Mouse (Mus musculus) CH12.LX (cell line): Measurements from ENCODE around the gene Dcbld1. TPM values are rescaled to one million over a fixed set of nuclear protein-coding genes. Genes with fewer than 3 reads are reported as not detected.

ENCODE experiments used
- DNase-seq: peaks from one replicate; pipeline ENCODE4 v3.0.0-alpha.2; 2013; ENCODE audit errors: extremely low read depth
- H3K27ac ChIP-seq: 2 replicates; pipeline ENCODE4 v1.5.1; 2012; ENCODE audit warnings: low read depth, mild to moderate bottlenecking, control low read depth, moderate library complexity; ENCODE audit not compliant: insufficient read depth
- H3K27me3 ChIP-seq: replicated peaks from 2 replicates; pipeline ENCODE3; 2012; ENCODE audit warnings: inconsistent platforms
- H3K36me3 ChIP-seq, 2 experiments: replicated peaks in 1 of 2; 2 replicates each; pipeline versions ENCODE3 to v1.6.1; 2012; ENCODE audit warnings: inconsistent platforms in 1 of 2, low read length in 1 of 2, mild to moderate bottlenecking in 1 of 2, mixed read lengths in 1 of 2, moderate library complexity in 1 of 2; ENCODE audit not compliant: control insufficient read depth in 1 of 2, insufficient read depth in 1 of 2
- H3K4me1 ChIP-seq, 2 experiments: 2 replicates each; pipeline ENCODE4 v1.6.1; 2012; ENCODE audit warnings: inconsistent platforms in 1 of 2, moderate library complexity in 1 of 2; ENCODE audit not compliant: insufficient read depth in 2 of 2, control insufficient read depth in 1 of 2
- H3K4me2 ChIP-seq: 2 replicates; pipeline ENCODE4 v1.6.1; 2012; ENCODE audit warnings: low read depth, mild to moderate bottlenecking, control low read depth; ENCODE audit not compliant: poor library complexity, insufficient read depth, severe bottlenecking
- H3K4me3 ChIP-seq, 3 experiments: fragments of 150-350 bp in 1 of 3; sonication (generic) in 1 of 3; replicated peaks in 1 of 3; 2 replicates each; pipeline versions ENCODE3 to v1.5.1; 2011 to 2012; ENCODE audit warnings: low read depth in 2 of 3, low read length in 2 of 3, mild to moderate bottlenecking in 2 of 3, moderate library complexity in 2 of 3, control low read depth in 1 of 3, improper control_type of control experiment in 1 of 3, inconsistent platforms in 1 of 3, mixed read lengths in 1 of 3; ENCODE audit not compliant: poor library complexity in 1 of 3
- H3K79me2 ChIP-seq: replicated peaks from 2 replicates; pipeline ENCODE4 v1.6.1; 2012; ENCODE audit warnings: mild to moderate bottlenecking, moderate library complexity; ENCODE audit not compliant: control insufficient read depth, poor library complexity, insufficient read depth, severe bottlenecking; ENCODE audit errors: extremely low read depth
- H3K9ac ChIP-seq: 2 replicates; pipeline ENCODE4 v1.6.1; 2012; ENCODE audit warnings: low read depth, mild to moderate bottlenecking, control low read depth, moderate library complexity; ENCODE audit not compliant: insufficient read depth
- H3K9me3 ChIP-seq: replicated peaks from 2 replicates; pipeline ENCODE3; 2012; ENCODE audit warnings: low read length, inconsistent platforms, mixed read lengths
- BHLHE40 ChIP-seq: IDR thresholded peaks from 2 replicates; pipeline ENCODE4 v1.6.1; 2011; ENCODE audit warnings: mild to moderate bottlenecking, low read depth, low read length, improper control_type of control experiment
- CHD1 ChIP-seq: IDR thresholded peaks from 2 replicates; pipeline ENCODE4 v1.6.1; 2012; ENCODE audit warnings: low read depth, low read length, improper control_type of control experiment, inconsistent platforms
- CTCF ChIP-seq, 2 experiments: IDR thresholded peaks in 1 of 2; conservative IDR thresholded peaks in 1 of 2; 2 replicates each; pipeline ENCODE4 v1.5.1; 2011 to 2012; ENCODE audit warnings: low read depth in 2 of 2, low read length in 2 of 2, improper control_type of control experiment in 1 of 2, inconsistent platforms in 1 of 2, mild to moderate bottlenecking in 1 of 2, moderate library complexity in 1 of 2
- E2F4 ChIP-seq: IDR thresholded peaks from 2 replicates; pipeline ENCODE4 v1.6.1; 2011; ENCODE audit warnings: low read depth, low read length, improper control_type of control experiment; ENCODE audit not compliant: insufficient replicate concordance
- ELF1 ChIP-seq: IDR thresholded peaks from 2 replicates; pipeline ENCODE4 v1.6.1; 2014; ENCODE audit warnings: low read depth, mild to moderate bottlenecking, inconsistent platforms, low read length, improper control_type of control experiment
- EP300 ChIP-seq: IDR thresholded peaks from 2 replicates; pipeline ENCODE4 v1.6.1; 2011; ENCODE audit warnings: low read length, improper control_type of control experiment
- HCFC1 ChIP-seq: IDR thresholded peaks from 2 replicates; pipeline ENCODE4 v1.6.1; 2012; ENCODE audit warnings: low read depth, mild to moderate bottlenecking, inconsistent platforms, low read length, improper control_type of control experiment
- JUND ChIP-seq: conservative IDR thresholded peaks from 2 replicates; pipeline ENCODE4 v1.6.1; 2011; ENCODE audit warnings: low read depth, low read length, improper control_type of control experiment
- KAT2A ChIP-seq: IDR thresholded peaks from 2 replicates; pipeline ENCODE4 v1.6.1; 2012; ENCODE audit warnings: low read length, improper control_type of control experiment, inconsistent platforms; ENCODE audit not compliant: insufficient replicate concordance
- MAX ChIP-seq: IDR thresholded peaks from 2 replicates; pipeline ENCODE4 v1.6.1; 2011; ENCODE audit warnings: low read length, improper control_type of control experiment
- MEF2A ChIP-seq: IDR thresholded peaks from 2 replicates; pipeline ENCODE4 v1.6.1; 2014; ENCODE audit warnings: low read depth, mild to moderate bottlenecking, inconsistent platforms, low read length, improper control_type of control experiment, borderline replicate concordance
- MYC ChIP-seq: IDR thresholded peaks from 2 replicates; pipeline ENCODE4 v1.6.1; 2011; ENCODE audit warnings: low read depth, mild to moderate bottlenecking, improper control_type of control experiment, low read length
- POLR2A ChIP-seq: IDR thresholded peaks from 2 replicates; pipeline ENCODE4 v1.6.1; 2011; ENCODE audit warnings: low read depth, mild to moderate bottlenecking, improper control_type of control experiment, low read length
- POLR2AphosphoS2 ChIP-seq: IDR thresholded peaks from 2 replicates; pipeline ENCODE4 v1.6.1; 2011; ENCODE audit warnings: low read depth, low read length, improper control_type of control experiment
- RAD21 ChIP-seq: IDR thresholded peaks from 2 replicates; pipeline ENCODE4 v1.6.1; 2011; ENCODE audit warnings: low read depth, mild to moderate bottlenecking, low read length, improper control_type of control experiment, moderate library complexity
- SMC3 ChIP-seq: IDR thresholded peaks from 2 replicates; pipeline ENCODE4 v1.6.1; 2011; ENCODE audit warnings: low read depth, low read length, improper control_type of control experiment
- TBP ChIP-seq: conservative IDR thresholded peaks from 2 replicates; pipeline ENCODE4 v1.6.1; 2011; ENCODE audit warnings: low read depth, low read length, improper control_type of control experiment
- UBTF ChIP-seq: IDR thresholded peaks from 2 replicates; pipeline ENCODE4 v1.6.1; 2012; ENCODE audit warnings: low read depth, mild to moderate bottlenecking, inconsistent platforms, low read length, improper control_type of control experiment, moderate library complexity
- USF1 ChIP-seq: IDR thresholded peaks from 2 replicates; pipeline ENCODE4 v1.6.1; 2014; ENCODE audit warnings: low read depth, mild to moderate bottlenecking, inconsistent platforms, low read length, improper control_type of control experiment
- USF2 ChIP-seq: conservative IDR thresholded peaks from 2 replicates; pipeline ENCODE4 v1.6.1; 2011; ENCODE audit warnings: low read depth, low read length, improper control_type of control experiment
- dilution Hi-C: fragments of 300-500 bp; cut with MboI; formaldehyde crosslinking; loops from 2 replicates; pipeline ENCODE4 v1.14.3; 2020; ENCODE audit warnings: low sequenced_read_pairs; ENCODE audit not compliant: extremely low pct_unique_long_range_greater_than_20kb, extremely low pct_ligation_motif_present
- in situ Hi-C: fragments of 300-500 bp; cut with MboI; formaldehyde crosslinking; loops from 3 replicates; pipeline ENCODE4 v1.14.3; 2019; ENCODE audit warnings: low sequenced_read_pairs, low pct_ligation_motif_present, low pct_unique_long_range_greater_than_20kb, mixed read lengths
- polyA plus RNA-seq: library from polyadenylated mRNA; unstranded; fragments of >175 nt; gene quantifications from 2 replicates; pipeline ENCODE4 v1.2.1, GENCODE M21; 2012; ENCODE audit warnings: low read depth; ENCODE audit not compliant: insufficient read length
- total RNA-seq, 2 experiments: library from RNA; depleted of rRNA; stranded (reverse); fragments of 300-350 nt in 1 of 2; fragments of >200 nt in 1 of 2; gene quantifications; 2 replicates each; pipeline ENCODE4 v1.2.3; 2012 to 2014

Gene Dcbld1
- total and polyA plus RNA-seq, 3 experiments: 0.93 to 3.5 (median 2.7) TPM

- TF ChIP-seq UBTF: no peak
- TF ChIP-seq USF2: no peak
- no peak for TF ChIP-seq CHD1
- no peak for TF ChIP-seq POLR2A
- no peak for TF ChIP-seq TBP
- TF ChIP-seq MEF2A: no peak
- TF ChIP-seq ELF1: no peak
- no peak for TF ChIP-seq BHLHE40
- no peak for TF ChIP-seq EP300
- TF ChIP-seq USF1: no peak
- no peak for TF ChIP-seq SMC3
- no peak for TF ChIP-seq MAX
- no peak for TF ChIP-seq POLR2AphosphoS2
- no peak for TF ChIP-seq KAT2A
- TF ChIP-seq HCFC1: no peak
- no peak overlapping the region for H3K9ac ChIP-seq
- H3K4me1 ChIP-seq: peaks cover 0 to 3% of the 10 kb centered on the region in 2 experiments; a peak in 1 of 4 replicates
- no peaks in the 10 kb centered on the region for H3K27me3 ChIP-seq
- H3K27ac ChIP-seq: no peak overlapping the region
- H3K4me2 ChIP-seq: no peak overlapping the region
- no peaks in the 10 kb centered on the region for H3K79me2 ChIP-seq
- dilution Hi-C loops: no loop called here
- in situ Hi-C loops: no loop called here
- no peaks in the 10 kb centered on the region for H3K9me3 ChIP-seq
- DNase-seq: peak; percentile 17
- no peaks in the 10 kb centered on the region for H3K36me3 ChIP-seq
- H3K4me3 ChIP-seq: no peak overlapping the region
Measured at GRCm38 (mm10) chr10:52273012-52273411, 39.6 kb downstream of the Dcbld1 start.

- TF ChIP-seq RAD21: no peak; the same call in 1 of the 2 replicates
- peak in 1 of 2 experiments; percentile 10; a peak in 1 of 4 replicates for TF ChIP-seq CTCF (conservative IDR thresholded peaks at IDR 0.05 in 1 of 2, IDR thresholded peaks at IDR 0.05 in 1 of 2; ENCODE audit: low read depth in 2 of 2, low read length in 2 of 2)
- TF ChIP-seq MYC: no peak
- no peak for TF ChIP-seq JUND
- no peak for TF ChIP-seq E2F4
- no peaks in the 10 kb centered on the region for H3K9me3 ChIP-seq
- no peak overlapping the region for H3K9ac ChIP-seq
- H3K4me2 ChIP-seq: no peak overlapping the region
- H3K36me3 ChIP-seq: no peaks in the 10 kb centered on the region
- H3K27me3 ChIP-seq: no peaks in the 10 kb centered on the region
- no peaks in the 10 kb centered on the region for H3K79me2 ChIP-seq
- H3K4me3 ChIP-seq: no peak overlapping the region
- in situ Hi-C loops (no loop called here), dilution Hi-C loops (no loop called here)
- no peak for DNase-seq
- H3K27ac ChIP-seq: no peak overlapping the region
- peaks cover 0 to 3% of the 10 kb centered on the region in 2 experiments; a peak in 1 of 4 replicates for H3K4me1 ChIP-seq
Measured at GRCm38 (mm10) chr10:52274001-52274909, 40.8 kb downstream of the Dcbld1 start.
